Mouse (Mus musculus) monocyte, adult 5-6 weeks (primary cell): ENCODE data around the gene Wdr11. TPM values are rescaled to one million over a fixed set of nuclear protein-coding genes. Genes with fewer than 3 reads are reported as not detected.

Experiments used
- ATAC-seq: fragments of 153-309, 156-312 bp; replicated peaks from 2 replicates; pipeline ENCODE4 v1.8.0; 2017; ENCODE audit warnings: mild to moderate bottlenecking; ENCODE audit not compliant: low TSS enrichment, insufficient number of reproducible peaks, severe bottlenecking, poor library complexity, low FRiP score
- total RNA-seq: library from RNA; stranded (forward); fragments of 200-1000, 200-491, 200-594 nt; gene quantifications from 3 replicates; pipeline ENCODE4 v1.2.3, GENCODE M21; 2017

Gene Wdr11
- total RNA-seq, 1 experiment from 2014 or later, result 20.3 TPM

- ATAC-seq, result no peak
These were observed 84.2 kb downstream of the Wdr11 start for GRCm38 (mm10) chr7:129675852-129676251.

DNA sequence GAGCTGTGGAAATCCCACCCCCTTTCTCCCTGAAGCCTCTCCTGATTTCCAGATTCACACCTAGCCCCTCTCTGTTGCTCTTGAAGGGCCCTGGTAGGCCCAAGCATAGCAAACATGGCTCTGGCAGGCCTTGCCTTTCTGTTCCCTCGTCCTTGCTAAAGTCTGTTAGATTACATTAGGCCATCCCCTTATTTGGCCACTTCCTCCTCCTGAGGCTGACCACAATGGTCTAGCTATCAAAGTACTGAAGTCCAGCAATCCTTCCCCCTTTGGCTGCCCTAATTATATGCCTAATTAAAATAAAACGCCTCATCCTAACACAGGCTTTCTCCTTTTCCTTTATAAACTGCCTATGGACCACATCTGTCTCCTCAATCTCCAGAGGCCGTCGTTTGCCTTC, 85.5 kb downstream of the Wdr11 start:
- no peak for ATAC-seq

- no peak for ATAC-seq
These were observed 86.8 kb downstream of the Wdr11 start for GRCm38 (mm10) chr7:129678431-129678830.

GRCm38 (mm10) chr7:129678972-129679371, 87.3 kb downstream of the Wdr11 start:
- ATAC-seq, result no peak

- no peak for ATAC-seq
These were observed 89.0 kb downstream of the Wdr11 start for GRCm38 (mm10) chr7:129680534-129681210.

DNA sequence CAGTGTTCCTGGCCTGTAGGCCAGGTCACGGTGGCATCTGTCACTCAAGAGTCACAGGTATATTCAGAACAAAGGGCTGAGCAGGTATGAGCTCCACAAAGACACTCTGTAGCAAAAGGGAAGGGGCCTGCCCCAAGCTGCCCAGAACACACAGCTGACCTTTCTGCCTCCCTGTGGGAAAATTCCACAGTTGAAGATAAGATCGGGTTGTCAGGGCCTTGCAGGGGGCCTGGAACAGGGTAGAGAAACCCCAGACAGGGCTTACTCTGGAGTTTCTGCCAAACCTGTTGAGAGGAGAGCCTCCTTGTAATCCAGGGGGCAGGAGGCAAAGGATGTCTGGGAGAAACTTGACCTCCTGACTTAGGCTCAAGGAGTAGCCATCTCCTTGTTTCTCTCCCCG, 90.9 kb downstream of the Wdr11 start:
- no peak for ATAC-seq

DNA sequence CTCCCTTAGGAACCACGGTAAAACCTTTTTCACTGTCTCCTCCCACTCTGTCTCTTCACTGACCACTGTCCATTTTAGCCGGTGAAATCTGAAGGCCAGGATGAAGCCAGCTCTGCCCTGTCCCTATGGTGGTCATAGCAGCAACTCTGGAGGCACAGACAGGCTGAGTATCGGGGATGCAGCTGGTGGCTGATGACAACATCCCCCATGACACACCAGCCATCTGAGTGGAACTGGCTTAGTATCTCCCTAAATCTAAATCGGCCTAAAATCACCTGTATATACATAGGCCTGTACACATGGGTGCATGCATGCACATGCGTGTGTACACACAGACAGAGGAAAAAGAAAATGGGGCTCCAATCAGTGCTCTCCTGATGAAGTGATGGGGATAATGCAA, 93.7 kb downstream of the Wdr11 start:
- no peak for ATAC-seq
